Mouse (Mus musculus): ENCODE measurements at regions not wholly inside any gene's neighbourhood (a gene's known extent, or its start where the extent isn't known, plus 50 kb on each side); places are given as distances from the start of the nearest gene placed in this dataset.

DNA sequence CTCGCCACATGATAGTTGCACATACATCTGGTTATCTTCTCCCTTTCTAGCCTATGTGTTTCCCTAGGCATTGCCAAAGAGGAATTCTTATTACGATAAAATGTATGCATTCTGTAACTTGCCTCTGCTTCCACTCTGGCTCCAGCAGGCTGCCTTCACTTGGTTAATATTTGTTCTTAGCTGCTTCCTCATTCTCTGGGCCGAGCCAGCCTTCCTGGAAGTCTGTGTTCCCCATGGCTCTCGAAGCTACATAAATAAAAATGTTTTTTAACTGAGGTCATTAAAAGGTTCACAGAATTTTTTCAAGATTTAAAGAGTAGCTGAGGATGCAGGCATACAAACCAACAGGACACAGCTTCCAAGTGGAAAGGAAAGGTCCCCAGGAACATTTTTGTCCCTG, 1124.5 kb upstream of the 4930412O13Rik start:
- WGBS, result 83% methylated on average over 4 of the region's 4 CpGs
- H3K9me3 ChIP-seq, result no peaks in the 10 kb centered on the region
- no peak overlapping the region for H3K27ac ChIP-seq
- H3K36me3 ChIP-seq, result no peaks in the 10 kb centered on the region
- no peak for ATAC-seq
- H3K4me1 ChIP-seq (replicated peaks), result no peaks in the 10 kb centered on the region
- no peak overlapping the region for H3K4me2 ChIP-seq (replicated peaks)
- no peak overlapping the region for H3K9ac ChIP-seq (replicated peaks)
- H3K27me3 ChIP-seq, result no peaks in the 10 kb centered on the region
- no peak overlapping the region for H3K4me3 ChIP-seq (replicated peaks)

DNA sequence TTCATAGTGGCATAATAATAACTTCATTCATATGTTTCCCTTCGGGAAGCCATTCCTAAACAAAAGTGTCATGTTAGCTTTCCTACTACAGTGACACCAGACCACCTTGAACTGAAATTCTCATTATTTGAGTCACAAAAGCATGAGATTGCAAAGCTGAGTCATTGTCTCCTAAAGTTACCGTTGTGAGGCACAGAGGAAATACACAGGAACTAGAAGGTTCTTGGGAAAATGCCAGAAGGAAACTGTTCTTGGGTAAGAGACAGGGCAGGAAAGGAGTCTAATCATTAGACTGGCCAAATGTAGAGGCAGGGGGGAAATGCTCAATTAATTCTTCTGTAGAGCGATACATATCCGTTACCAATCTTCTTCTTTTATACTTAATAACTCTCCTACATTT, 1110.4 kb upstream of the 4930412O13Rik start:
- Histone ChIP-seq H3K9me3 (no peaks in the 10 kb centered on the region), H3K4me2 (replicated peaks) (no peak overlapping the region), H3K27ac (no peak overlapping the region), H3K9ac (replicated peaks) (no peak overlapping the region), H3K4me3 (replicated peaks) (no peak overlapping the region), H3K4me1 (replicated peaks) (no peaks in the 10 kb centered on the region), H3K36me3 (no peaks in the 10 kb centered on the region), H3K27me3 (no peaks in the 10 kb centered on the region)
- ATAC-seq, result no peak
- 83% methylated on average over 4 of the region's 4 CpGs for WGBS

DNA sequence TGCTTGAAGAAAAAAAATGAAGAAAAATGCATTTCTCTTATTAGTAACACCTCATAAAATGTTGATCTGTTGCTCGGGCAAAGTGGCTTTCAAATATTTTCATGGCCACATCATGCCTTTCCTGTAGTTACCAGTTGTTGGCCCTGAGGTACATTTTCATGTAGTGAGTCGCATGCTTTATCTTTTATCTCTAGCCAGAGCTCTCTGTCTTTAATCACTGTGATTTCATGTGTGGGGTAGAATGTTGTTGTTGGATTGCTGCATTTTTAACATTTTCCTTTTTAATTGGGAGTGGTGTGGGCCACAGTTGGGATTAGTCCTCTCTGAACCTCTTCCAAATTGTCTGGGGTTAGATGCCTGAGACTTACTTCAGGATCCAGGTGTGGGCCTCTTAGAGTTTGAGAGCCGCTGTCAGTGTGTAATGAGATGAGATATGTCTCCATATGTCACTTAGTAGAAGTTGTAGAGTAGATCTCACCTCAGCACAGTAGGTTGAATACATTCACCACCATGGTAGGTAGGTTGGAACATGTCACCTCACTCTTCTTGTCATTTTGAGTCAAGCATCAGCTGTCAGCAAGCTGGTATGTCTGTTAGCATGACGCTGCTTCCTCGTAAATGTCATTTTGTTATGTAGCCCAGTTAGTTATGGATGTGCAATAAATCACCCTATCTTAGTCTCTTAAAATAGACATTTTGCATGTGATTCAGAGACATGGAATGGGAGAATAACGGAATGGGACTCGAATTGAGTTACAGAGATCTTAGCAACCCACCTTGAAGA, 1099.7 kb upstream of the 4930412O13Rik start:
- Histone ChIP-seq H3K9me3 (no peaks in the 10 kb centered on the region), H3K36me3 (no peaks in the 10 kb centered on the region), H3K4me2 (replicated peaks) (no peak overlapping the region), H3K4me1 (replicated peaks) (no peaks in the 10 kb centered on the region), H3K27me3 (no peaks in the 10 kb centered on the region), H3K4me3 (replicated peaks) (no peak overlapping the region), H3K9ac (replicated peaks) (no peak overlapping the region), H3K27ac (no peak overlapping the region)
- 93% methylated on average over 7 of the region's 7 CpGs for WGBS
- no peak for ATAC-seq

GRCm38 (mm10) chr2:8782225-8782624, 1098.8 kb upstream of the 4930412O13Rik start:
- Histone ChIP-seq H3K9ac (replicated peaks) (no peak overlapping the region), H3K4me1 (replicated peaks) (no peaks in the 10 kb centered on the region), H3K9me3 (no peaks in the 10 kb centered on the region), H3K27me3 (no peaks in the 10 kb centered on the region), H3K4me3 (replicated peaks) (no peak overlapping the region), H3K36me3 (no peaks in the 10 kb centered on the region), H3K27ac (no peak overlapping the region), H3K4me2 (replicated peaks) (no peak overlapping the region)
- no peak for ATAC-seq
- 90% methylated on average over 2 of the region's 2 CpGs for WGBS

DNA sequence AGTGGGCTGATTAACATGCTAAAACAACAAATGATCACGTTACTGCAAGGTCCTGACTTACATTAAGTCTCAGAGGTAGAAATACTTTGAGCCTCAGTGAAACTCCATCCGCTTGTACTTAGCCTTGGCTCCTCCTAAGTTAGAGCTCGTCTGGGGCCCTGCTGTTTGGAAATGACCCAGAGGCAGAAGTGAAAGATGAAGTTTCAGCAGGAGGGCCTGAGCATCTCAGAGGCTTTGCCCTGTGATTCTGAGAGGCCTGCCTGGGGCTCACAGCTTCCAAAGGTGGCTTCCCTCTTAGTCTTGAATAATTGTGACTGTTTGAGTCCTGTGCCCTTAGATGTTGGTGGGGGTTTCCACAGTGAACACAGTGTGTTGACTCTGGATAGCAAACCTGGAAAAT, 1079.0 kb upstream of the 4930412O13Rik start:
- Histone ChIP-seq H3K4me2 (replicated peaks) (no peak overlapping the region), H3K4me1 (replicated peaks) (no peaks in the 10 kb centered on the region), H3K9me3 (no peaks in the 10 kb centered on the region), H3K9ac (replicated peaks) (no peak overlapping the region), H3K27ac (no peak overlapping the region), H3K4me3 (replicated peaks) (no peak overlapping the region), H3K36me3 (no peaks in the 10 kb centered on the region), H3K27me3 (no peaks in the 10 kb centered on the region)
- ATAC-seq, result no peak
- 42% methylated on average over 3 of the region's 3 CpGs for WGBS

- 91% methylated on average over 4 of the region's 4 CpGs for WGBS
- Histone ChIP-seq H3K27ac (no peak overlapping the region), H3K9ac (replicated peaks) (no peak overlapping the region), H3K4me2 (replicated peaks) (no peak overlapping the region), H3K9me3 (no peaks in the 10 kb centered on the region), H3K4me1 (replicated peaks) (no peaks in the 10 kb centered on the region), H3K27me3 (no peaks in the 10 kb centered on the region), H3K36me3 (no peaks in the 10 kb centered on the region), H3K4me3 (replicated peaks) (no peak overlapping the region)
- ATAC-seq, result 0 out of 2 replicates have a peak, but pooled peaks have one; percentile 50
Measured at GRCm38 (mm10) chr2:8809609-8810008, 1071.4 kb upstream of the 4930412O13Rik start.

- ATAC-seq, result no peak
- H3K9me3 ChIP-seq, result no peaks in the 10 kb centered on the region
- 87% methylated on average over 5 of the region's 5 CpGs for WGBS
- H3K4me2 ChIP-seq (replicated peaks), result no peak overlapping the region
- no peaks in the 10 kb centered on the region for H3K4me1 ChIP-seq (replicated peaks)
- no peaks in the 10 kb centered on the region for H3K36me3 ChIP-seq
- no peak overlapping the region for H3K4me3 ChIP-seq (replicated peaks)
- no peaks in the 10 kb centered on the region for H3K27me3 ChIP-seq
- H3K27ac ChIP-seq, result no peak overlapping the region
- no peak overlapping the region for H3K9ac ChIP-seq (replicated peaks)
Measured at GRCm38 (mm10) chr2:8818127-8818526, 1062.9 kb upstream of the 4930412O13Rik start.

DNA sequence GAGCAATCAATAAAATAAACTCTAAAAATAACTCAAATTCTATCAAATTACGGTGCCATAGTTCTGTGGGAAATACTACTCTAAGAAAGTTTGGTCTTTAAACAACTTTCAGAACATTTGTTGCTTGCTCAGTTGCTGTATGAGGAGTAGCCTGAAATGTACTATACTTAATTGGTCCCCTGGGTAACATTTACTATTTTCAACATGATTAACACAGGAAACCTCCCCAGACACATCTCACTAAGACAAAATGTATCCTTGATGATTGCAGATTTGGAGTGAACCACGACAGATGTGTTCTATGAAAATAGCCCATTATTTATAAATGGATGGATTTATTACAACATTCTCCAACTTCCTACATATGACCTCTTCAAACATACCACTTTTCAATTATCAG, 1055.6 kb upstream of the 4930412O13Rik start:
- WGBS, result 86% methylated on average over 2 of the region's 2 CpGs
- no peak overlapping the region for H3K27ac ChIP-seq
- no peaks in the 10 kb centered on the region for H3K9me3 ChIP-seq
- no peak for ATAC-seq
- H3K27me3 ChIP-seq, result no peaks in the 10 kb centered on the region
- no peaks in the 10 kb centered on the region for H3K36me3 ChIP-seq
- no peaks in the 10 kb centered on the region for H3K4me1 ChIP-seq (replicated peaks)
- H3K4me3 ChIP-seq (replicated peaks), result no peak overlapping the region
- H3K9ac ChIP-seq (replicated peaks), result no peak overlapping the region
- H3K4me2 ChIP-seq (replicated peaks), result no peak overlapping the region

Data from midbrain, embryonic 13.5 days (tissue).